Mouse (Mus musculus): ENCODE measurements around the gene Ydjc.
A peak's percentile ranks its signal among the peaks of the same experiment; 100 is the strongest.

Ydjc gene

DNA sequence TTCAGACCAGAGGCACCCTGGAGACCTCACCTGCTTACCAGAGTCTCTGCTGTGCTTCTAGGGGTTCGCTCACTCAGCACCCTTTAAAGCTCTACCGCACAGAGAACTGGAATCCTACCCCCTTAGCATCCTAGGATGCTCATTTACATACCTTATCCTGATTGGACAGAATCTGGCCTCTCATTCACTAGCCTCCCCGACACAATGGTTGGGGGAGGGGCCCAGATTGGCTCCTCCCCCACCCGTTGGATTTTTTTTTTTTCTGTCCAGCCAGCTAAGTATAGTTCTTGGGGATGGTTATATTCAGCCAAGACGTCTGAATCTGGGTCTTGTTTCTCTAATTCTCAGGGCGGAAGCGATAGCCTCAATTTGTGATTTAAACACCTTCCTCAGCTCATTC is at the start of gene Ydjc:
TSS of gene Ydjc (plus strand) at position 283 of the 400 bp plus-strand sequence.
- DNase-seq (ENCODE audit: low read depth, low spot score) = peak; percentile 20

DNA sequence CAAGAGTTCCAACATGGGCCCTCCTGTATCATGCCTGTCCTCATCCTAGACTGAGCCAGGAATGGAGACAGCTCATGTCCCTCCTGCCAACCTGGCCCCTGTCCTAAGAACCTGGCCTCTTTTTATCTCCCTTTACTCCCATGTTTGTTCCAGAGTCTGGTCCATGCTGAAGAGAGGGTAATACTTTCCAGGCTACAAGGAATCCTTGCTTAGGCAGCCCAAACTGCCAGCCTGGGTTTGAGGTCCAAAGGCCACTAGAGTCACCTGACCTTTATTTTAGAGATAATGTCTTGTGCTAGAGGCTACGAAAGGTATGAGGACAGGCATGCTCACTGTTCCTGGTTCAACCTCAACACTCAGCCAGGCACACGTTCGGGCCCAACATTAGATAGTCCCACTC is 47.5 kb upstream of the Ydjc start:
- no peak for DNase-seq (ENCODE audit: low read depth, low spot score)

DNA sequence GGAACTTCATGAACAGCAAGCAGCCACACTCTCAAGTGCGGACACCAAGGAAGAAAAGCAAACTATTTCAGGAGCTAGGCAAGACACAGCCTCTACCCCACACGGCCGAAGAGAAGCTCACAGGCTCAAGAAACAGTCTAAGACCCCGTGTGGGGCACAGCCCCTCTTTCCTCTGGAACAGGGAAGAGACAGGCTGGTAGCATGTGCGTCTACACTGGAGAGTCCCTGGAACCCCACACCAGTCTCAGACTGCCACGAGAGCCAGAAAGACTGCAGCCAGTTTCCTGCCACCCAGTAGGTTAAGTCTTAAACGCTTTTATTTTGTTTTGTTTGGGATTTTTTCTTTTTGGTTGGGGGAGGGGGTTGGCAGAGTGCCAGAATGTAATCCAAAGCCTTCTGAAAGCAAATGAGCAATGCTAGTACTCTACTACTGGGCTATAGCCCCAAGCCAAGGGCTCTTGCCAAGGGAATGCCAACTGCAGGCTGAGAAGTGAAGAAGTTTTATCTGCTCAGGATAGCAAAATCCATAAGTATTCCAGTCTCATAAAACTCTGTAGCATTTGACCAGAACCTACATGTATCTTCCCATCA is 41.7 kb upstream of the Ydjc start:
- DNase-seq (ENCODE audit: low read depth, low spot score) = no peak

DNA sequence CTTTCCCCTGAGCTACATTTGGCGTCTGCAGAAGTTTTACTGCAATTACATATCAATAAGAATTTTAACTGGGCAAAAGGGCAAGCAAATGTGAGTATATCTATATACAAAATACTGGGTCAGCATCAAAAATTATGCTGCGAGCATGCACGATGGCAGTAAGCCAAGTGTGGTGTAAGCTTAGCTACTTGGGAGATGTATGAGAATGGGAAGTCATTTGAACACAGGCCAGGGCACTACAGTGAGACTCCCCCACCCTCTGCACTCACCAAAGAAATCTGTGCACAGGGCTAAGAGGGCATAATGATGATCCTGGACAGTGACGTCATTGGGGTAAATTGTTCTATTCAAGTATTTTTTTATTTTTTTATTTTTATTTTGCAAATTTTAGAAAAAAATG is 39.8 kb upstream of the Ydjc start:
- no peak for DNase-seq (ENCODE audit: low read depth, low spot score)

DNA sequence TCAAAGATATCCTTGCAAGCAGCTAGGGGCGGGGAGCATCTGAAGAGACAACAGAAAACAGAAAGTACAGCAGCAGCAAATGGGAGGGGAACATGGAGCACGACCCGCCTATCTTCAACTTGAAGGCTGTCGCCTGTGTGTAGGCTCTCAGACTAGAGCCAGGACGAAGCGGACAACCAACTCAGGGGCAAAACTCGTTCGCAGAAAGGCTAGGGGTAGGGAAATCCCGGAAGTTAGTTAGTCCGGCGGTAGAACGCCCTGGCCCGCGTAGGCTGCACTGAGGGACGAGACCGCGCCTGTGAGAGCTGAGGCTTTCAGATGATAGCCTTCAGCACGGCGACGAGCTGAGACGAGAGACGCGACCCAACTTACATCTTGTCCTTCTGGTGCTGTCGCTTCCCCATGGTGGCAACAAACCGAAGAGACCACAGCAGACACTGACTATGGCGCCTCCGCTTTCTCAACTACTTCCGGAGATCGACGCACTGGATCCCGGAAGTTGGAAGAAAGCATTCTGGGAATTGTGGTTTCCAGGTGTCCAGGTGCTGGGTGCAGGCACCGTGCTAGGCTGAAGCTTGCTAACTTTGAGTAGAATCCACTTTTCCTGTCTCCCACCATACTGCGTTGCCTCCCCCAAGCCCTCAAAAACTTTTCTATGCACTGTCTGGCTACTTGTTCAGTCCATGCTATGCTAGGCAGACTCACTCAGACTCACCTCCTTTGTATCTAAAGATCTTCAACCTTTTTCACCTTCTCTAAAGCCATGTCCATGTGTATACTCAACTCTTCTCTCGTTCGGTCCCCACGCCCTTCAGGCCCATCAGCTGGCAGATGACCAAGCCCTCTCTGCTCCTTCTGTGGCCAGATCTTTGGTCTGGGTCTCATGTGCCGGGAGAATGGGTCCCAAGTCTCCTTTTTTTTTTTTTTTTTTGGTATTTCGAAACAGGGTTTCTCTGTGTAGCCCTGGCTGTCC is 33.4 kb upstream of the Ydjc start, which contains the start of gene Ppil2:
TSS of gene Ppil2 (minus strand) at position 487 of the 973 bp plus-strand sequence.
- DNase-seq (ENCODE audit: low read depth, low spot score) = peak; percentile 79

DNA sequence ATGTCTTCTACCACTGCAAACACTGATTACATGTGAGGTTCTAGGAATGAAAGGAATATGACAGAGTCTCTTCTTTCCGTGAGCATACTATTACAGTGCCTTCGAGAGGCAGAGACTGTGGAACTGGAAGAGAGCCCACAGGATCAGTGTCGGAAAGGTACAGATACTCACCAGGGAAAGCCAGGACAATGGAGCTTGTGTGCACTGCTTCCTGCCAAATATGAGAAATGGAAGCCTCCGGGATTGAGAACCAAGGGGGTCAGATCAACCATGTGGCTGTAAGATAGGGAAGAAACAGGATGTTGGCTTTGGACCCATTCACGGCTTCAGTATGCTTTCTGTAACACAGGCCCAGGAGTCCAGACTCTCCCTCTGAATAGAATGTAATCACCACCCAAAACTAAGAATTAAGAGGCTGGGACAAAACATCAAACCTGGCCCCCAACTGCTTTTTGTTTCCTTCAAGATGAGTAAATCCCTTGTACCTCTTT is 27.1 kb upstream of the Ydjc start:
- no peak for DNase-seq (ENCODE audit: low read depth, low spot score)

DNA sequence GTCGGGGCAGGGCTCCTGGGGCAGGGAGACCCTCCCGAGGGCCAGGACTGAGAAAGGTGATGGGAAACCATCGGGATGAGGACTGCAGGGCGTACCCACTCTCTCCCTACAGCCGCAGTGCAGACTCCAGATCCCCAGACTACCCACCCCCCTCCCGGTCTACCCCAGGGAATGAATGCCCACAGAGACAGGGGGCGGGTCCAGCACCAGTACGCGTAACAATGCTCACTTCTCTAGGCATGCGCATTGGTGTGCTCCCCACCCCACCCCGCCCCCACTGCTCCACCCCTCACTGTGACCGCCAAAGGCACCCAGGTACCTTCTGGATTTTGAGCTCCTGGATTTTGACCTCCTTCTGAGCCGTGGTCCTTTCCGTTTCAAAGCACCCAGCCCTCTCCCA is 22.9 kb upstream of the Ydjc start:
- DNase-seq (ENCODE audit: low read depth, low spot score) = no peak

DNA sequence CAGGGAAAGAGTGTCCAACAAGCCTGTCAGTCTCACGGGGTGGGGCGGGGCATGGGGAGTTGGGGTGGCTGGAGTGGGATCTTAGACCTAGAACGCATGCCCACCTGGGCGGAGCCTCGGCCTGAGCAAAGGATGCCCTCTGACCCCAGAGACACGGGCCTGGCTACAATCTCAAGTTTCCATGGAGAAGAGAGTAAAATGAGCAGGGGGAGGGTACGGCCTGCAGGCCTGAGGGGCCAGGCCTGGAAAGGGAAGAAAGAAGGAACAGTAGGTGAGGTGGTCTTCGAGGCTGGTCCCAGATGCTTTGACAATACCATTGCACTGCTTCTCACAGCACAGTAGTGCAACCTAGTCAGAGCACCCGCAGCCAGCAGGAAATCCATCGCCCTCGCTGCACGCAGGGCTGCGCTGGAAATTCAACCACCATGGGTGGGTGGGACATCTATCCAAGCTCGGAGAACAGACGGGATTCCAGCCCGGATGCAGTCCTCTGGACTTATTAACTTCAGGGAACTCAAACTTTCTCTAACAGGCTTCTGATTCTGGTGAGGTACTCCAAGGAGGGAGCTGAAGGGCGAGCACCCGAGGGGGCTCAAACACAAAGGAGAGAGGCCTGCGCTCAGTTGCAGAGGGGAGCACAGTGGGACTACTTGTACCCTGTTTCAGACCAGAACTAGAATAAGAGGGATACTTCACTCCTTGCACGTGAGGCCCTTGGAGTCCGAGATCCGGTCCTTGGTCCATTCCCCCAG is 20.1 kb upstream of the Ydjc start:
- DNase-seq (ENCODE audit: low read depth, low spot score) = peak; percentile 25

DNA sequence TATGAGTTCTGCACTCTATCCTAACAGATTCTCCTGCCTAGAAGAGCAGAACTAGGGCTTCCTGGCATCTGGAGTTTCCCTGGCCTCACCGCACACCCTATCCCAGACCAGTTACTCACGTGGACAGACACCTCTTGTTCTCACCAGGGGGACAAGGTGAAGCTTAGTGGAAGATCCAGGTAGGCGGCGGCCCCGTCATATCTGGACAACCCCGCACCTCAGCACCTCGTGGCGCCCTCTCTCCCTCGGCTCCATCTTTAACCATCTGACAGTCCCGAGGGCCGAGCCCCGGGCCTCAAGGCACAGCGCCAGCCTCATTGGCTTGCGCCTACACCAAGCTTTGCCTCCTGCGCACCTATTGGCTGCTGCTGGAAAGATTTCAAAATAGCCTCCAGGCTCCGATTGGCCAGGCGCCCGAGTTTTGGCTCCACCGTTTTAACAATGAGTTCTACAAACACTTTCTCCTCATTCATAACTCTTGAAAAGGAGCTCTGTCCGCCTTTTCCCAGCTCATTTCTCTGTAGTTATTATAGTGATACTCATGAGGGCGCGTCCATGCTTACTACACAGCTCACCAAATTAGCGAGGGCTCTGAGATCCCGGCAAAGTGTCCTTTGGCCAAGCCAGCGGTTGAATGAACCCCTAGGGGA is 19.4 kb upstream of the Ydjc start, which contains the start of gene 2610318N02Rik:
TSS of gene 2610318N02Rik (minus strand) at position 297 of the 650 bp plus-strand sequence.
- DNase-seq (ENCODE audit: low read depth, low spot score) = peak; percentile 80

DNA sequence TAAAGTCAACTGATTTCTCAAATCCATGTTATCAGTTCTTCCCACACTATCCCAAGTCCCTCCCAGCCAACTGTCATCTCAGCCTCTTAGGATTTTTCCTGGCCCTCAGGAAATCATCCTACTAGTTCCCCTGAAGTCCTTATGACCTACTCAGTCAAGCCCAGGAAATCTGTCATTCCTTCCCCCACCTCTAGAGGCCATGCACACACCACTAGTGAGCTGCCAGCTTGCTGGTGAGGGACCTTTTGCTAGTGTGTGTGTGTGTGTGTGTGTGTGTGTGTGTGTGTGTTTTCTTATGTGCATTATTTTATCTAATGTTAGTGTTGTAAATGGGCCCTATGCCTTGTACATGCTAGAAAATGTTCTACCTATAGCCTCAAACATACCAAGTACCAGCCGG is 17.1 kb upstream of the Ydjc start:
- DNase-seq (ENCODE audit: low read depth, low spot score) = peak; percentile 80

DNA sequence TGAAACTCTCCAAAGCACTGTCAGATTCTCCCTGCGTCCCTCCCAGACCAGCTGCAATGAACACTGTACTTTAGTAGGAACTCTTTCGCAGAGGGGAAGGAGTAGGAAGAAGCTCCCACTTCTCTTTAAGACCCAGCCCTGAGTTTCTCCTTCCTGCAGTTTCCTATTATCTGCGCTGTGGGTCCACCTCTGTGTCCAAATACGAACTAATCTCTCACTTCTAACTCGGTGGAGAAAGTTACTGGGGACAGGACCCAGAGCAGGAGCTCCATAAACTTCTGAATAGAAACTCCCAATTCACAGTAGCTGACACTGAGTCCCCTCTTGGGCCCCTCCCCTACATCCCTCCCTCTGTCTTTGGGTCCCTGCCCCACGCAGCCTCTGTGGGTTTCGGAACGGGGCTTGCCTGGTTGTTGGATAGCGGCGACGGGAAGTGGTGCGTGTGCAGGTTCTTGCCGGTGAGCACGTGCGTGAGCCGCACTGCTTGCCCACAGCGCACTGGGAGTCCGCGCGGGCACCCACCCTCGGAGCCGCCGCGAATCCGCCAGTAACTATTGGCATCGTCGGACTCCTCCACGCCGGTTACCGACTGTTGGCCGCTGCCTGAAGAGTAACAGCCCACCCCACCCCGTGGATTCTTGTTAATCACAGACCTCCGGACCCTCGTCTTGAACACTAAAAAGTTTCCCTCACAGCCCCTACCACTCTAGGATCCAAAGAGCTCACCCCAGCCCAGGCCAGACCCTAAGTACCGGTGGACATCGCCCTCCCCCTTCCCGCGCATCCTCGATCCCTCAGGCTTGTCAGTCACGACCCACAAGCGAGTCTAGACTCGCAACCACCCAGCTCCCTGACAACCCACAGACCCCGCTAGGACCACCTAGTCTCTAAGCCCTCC is 13.0 kb upstream of the Ydjc start:
- DNase-seq (ENCODE audit: low read depth, low spot score) = peak; percentile 68

DNA sequence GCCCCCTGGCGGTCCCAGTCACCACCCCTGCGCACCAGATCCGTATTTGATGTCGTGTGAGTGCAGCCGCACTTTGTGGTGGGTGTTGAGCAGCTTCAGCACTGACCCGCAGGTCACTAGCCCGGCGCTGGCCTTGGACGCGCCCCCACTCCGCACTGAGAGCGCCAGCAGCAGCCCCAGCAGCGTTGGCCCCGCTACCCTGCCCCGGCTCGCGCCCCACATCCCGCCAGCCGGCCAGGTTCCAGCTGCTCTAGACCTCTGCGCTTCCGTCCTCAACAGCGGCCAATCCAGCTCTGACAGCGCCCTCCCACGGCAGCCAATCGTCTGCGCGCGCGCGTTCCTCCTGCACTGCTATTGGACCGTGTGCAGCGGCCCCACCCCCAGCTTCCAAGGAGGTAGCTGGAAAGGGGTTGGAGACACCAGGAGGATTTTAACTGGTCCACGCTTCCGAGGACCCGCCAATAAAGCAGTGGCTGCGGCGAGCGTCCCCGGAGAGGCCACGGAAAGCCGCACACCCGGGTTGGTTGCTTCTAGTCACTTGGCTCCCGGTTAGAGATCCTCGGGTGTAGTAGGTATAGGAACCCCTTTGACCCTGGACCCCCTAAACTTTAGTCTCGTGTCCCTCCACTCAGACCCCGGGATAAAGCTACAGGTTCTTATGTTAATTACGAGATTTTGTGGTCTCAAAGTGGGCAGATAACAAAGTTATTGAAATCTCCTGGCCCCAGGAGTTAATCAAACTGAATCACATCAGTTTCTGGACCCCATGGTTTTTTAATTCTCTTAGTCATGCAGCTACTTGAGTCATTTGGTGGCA is 12.1 kb upstream of the Ydjc start, which contains the start of gene Sdf2l1:
TSS of gene Sdf2l1 (minus strand) at position 295 of the 817 bp plus-strand sequence.
- peak; percentile 97 for DNase-seq (ENCODE audit: low read depth, low spot score)

DNA sequence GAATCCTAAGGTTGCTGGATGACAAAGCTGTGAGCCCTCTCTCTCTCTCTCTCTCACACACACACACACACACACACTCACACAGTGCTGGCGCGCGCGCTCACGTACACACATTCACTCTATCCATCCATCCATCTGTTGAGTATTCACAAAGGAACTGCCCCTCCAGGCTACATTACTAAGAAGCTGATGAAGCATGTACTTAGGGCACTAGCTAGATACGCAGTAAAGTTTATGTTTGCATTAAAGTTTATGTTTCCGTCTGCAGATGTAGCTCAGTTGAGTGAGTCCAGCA is 11.6 kb upstream of the Ydjc start:
- DNase-seq (ENCODE audit: low read depth, low spot score) = no peak

DNA sequence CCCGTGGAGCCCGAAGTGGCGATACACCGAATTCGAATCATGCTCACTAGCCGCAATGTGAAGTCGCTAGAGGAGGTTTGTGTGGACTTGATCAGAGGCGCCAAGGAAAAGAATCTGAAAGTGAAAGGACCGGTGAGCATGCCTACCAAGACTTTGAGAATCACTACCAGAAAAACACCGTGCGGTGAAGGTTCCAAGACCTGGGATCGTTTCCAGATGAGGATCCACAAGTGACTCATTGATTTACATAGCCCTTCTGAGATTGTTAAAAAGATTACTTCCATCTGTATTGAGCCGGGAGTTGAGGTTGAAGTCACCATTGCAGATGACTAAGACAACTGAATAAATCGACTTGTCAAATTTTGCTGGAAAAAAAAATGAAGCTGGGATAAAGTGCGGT is 7.1 kb upstream of the Ydjc start:
- DNase-seq (ENCODE audit: low read depth, low spot score) = no peak

DNA sequence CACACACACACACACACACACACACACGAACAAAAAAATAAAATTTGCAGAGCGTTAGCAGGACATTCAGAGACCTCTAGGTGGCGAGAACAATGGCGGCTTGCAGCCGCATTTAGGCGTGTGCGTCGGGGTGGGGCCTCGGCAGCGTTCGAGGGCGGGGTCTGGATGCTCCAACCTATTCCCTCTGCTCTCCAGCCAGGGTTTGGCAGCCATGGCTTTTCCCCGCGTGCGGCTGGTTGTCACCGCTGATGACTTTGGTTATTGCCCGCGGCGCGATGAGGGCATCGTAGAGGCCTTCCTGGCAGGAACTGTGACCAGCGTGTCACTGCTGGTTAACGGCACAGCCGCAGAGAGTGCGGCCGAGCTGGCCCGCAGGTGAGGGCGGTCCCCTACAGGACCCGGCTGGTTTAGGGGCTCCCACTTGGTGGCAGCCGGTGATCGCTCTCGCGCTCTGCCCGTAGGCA is 2.4 kb downstream of the Ydjc start, which contains the start of gene Ccdc116:
TSS of gene Ccdc116 (minus strand) at position 458 of the 464 bp plus-strand sequence.
- DNase-seq (ENCODE audit: low read depth, low spot score) = peak; percentile 92

DNA sequence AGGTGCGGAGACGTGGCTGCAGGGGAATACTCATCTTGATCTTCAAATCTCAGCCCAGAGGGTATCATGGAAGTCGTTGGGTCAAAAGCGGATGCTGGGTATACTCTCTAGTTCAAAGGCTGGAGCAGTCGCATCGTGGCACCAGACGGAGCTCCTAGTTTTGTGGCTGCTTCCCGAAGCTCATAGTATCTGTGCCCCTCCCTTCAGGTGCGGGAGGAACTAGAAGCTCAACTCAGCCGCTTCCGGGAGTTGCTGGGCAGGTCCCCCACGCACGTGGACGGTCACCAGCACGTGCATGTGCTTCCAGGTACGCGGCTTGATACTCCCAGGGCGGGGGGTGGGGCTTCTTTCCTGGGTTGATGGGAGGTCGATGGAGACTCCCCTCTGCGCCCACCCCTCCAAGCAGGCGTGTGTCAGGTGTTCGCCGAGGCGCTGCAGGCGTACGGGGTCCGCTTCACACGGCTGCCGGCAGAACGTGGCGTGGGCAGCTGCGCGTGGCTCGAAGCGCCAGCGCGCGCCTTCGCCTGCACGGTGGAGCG is 3.0 kb downstream of the Ydjc start:
- DNase-seq (ENCODE audit: low read depth, low spot score) = peak; percentile 65

DNA sequence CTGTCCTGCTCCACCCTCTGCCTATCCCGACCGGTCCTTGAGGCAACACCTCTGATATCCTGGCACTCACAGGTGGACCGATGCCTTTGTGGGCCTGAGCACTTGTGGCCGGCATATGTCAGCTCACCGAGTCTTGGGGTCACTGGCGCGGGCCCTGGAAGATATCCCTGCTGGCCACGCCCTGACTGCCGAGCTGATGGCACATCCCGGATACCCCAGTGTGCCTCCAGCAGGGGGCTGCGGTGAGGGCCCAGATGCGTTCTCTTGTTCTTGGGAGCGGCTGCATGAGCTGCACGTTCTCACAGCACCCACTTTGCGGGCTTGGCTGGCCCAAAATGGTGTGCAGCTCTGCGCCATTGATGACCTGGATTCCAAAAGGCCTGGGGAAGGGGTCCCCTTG is 3.7 kb downstream of the Ydjc start:
- DNase-seq (ENCODE audit: low read depth, low spot score) = peak; percentile 57

DNA sequence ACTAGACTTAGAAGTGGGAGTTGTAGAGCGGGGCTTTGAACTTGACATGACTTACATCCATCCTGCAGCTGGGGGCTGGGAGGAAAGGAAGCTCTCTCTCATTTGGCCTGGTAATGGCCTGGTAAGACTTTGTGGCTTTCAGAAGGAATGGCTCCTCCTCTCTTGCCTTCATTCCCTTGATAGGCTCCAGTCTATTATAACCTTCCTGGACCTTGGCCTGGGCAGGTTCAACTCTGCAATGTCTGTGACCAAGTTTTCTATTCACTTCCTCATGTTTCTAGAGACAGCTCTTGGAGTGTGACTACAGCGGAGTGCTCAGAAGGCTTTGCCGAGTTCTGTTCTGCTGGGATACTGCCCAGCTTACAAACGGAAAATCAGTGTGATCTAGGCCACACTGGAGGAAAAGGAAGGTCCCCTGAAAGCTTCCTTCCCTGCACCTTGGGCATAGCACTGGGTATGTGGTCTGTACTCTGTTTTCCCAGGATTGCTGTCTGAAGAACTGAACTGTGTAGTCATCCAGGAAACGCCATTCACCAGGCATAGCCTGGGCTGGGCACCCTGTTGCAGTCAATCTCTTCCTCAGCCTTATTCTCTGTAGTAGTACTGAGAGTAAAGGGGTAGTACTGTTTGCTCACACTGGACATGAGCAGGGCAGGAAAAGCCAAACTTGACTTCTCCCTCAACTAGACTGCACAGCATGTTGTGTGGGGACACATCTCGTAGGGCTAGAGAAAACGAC is 6.3 kb downstream of the Ydjc start:
- no peak for DNase-seq (ENCODE audit: low read depth, low spot score)
